Mouse (Mus musculus) spleen, postnatal 4 days (tissue): ENCODE measurements at regions not wholly inside any gene's neighbourhood (a gene's known extent, or its start where the extent isn't known, plus 50 kb on each side); places are given as distances from the start of the nearest gene placed in this dataset.

Source experiments
- DNase-seq, 2 experiments: peaks; one replicate each; pipeline ENCODE4 v3.0.0; 2022; ENCODE audit warnings: low spot score in 2 of 2

- DNase-seq: no peak
Measured at GRCm38 (mm10) chr16:57823329-57823728, 68.8 kb upstream of the Col8a1 start.

- no peak for DNase-seq
Measured at GRCm38 (mm10) chr16:57845416-57845815, 90.9 kb upstream of the Col8a1 start.

- DNase-seq: no peak
Measured at GRCm38 (mm10) chr16:57846386-57846785, 91.8 kb upstream of the Col8a1 start.

GRCm38 (mm10) chr16:57851854-57852253 is 97.3 kb upstream of the Col8a1 start:
- no peak for DNase-seq

- no peak for DNase-seq
Measured at GRCm38 (mm10) chr16:57852838-57853460, 98.4 kb upstream of the Col8a1 start.

- no peak for DNase-seq
Measured at GRCm38 (mm10) chr16:57853751-57854150, 99.2 kb upstream of the Col8a1 start.

GRCm38 (mm10) chr16:57857071-57857470 is 102.5 kb upstream of the Col8a1 start:
- DNase-seq: no peak

GRCm38 (mm10) chr16:57858151-57858764 is 103.7 kb upstream of the Col8a1 start:
- DNase-seq: no peak

- no peak for DNase-seq
Measured at GRCm38 (mm10) chr16:57858765-57859201, 104.2 kb upstream of the Col8a1 start.

- no peak for DNase-seq
Measured at GRCm38 (mm10) chr16:57863206-57863860, 108.8 kb upstream of the Col8a1 start.

GRCm38 (mm10) chr16:57876857-57877256 is 122.3 kb upstream of the Col8a1 start:
- DNase-seq: no peak

GRCm38 (mm10) chr16:57881575-57882094 is 127.1 kb upstream of the Col8a1 start:
- DNase-seq: no peak

GRCm38 (mm10) chr16:57888138-57888537 is 133.6 kb upstream of the Col8a1 start:
- no peak for DNase-seq

GRCm38 (mm10) chr16:57888553-57888952 is 134.0 kb upstream of the Col8a1 start:
- DNase-seq: no peak

- DNase-seq: no peak
Measured at GRCm38 (mm10) chr16:57890135-57890534, 135.6 kb upstream of the Col8a1 start.

GRCm38 (mm10) chr16:57893111-57893510 is 138.6 kb upstream of the Col8a1 start:
- no peak for DNase-seq

GRCm38 (mm10) chr16:57893698-57894352 is 139.3 kb upstream of the Col8a1 start:
- DNase-seq: no peak

- DNase-seq: no peak
Measured at GRCm38 (mm10) chr16:57901006-57901405, 146.5 kb upstream of the Col8a1 start.

GRCm38 (mm10) chr16:57902498-57902897 is 148.0 kb upstream of the Col8a1 start:
- no peak for DNase-seq

GRCm38 (mm10) chr16:57912001-57912400 is 157.5 kb upstream of the Col8a1 start:
- no peak for DNase-seq

GRCm38 (mm10) chr16:57914506-57914905 is 160.0 kb upstream of the Col8a1 start:
- no peak for DNase-seq

- DNase-seq: no peak
Measured at GRCm38 (mm10) chr16:57915451-57915850, 160.9 kb upstream of the Col8a1 start.
